Mouse (Mus musculus) cerebellum, adult 2 months (tissue): ENCODE data around the gene Pla2g16.

Experiments used
- CTCF ChIP-seq: fragments of 200-500 bp; IDR thresholded peaks from 2 replicates; pipeline ENCODE4 v1.5.1; 2011; ENCODE audit warnings: low read depth, mild to moderate bottlenecking, control low read depth, low read length, moderate library complexity, borderline replicate concordance; ENCODE audit not compliant: insufficient read depth
- POLR2A ChIP-seq: fragments of 200-500 bp; IDR thresholded peaks from 2 replicates; pipeline ENCODE4 v1.6.1; 2011; ENCODE audit warnings: low read length, control low read depth, borderline replicate concordance; ENCODE audit not compliant: insufficient read depth

DNA sequence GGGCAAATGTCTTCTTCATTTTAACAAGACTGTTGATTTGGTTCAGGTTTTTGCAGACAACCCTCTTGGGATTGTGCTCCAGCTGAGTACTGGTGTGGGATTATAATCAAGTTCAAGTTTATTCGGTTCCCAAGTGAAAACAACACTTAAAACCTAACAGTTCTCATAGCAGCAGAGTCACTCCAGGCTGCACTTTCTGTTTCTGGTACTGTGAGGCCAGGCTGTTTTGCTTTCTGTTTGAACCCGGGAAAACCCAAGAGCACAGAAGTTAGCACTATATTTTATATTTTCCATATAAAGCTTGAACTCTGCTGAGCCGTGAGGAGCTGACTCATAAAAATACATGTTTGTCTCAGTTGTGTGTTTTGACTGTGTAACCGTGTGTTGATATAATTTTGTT lies 1.4 kb downstream of the Pla2g16 start:
- TF ChIP-seq CTCF (no peak), POLR2A (no peak)
